Mouse (Mus musculus) liver, embryonic 14.5 days (tissue): ENCODE measurements at regions not wholly inside any gene's neighbourhood (a gene's known extent, or its start where the extent isn't known, plus 50 kb on each side); places are given as distances from the start of the nearest gene placed in this dataset.
A peak's percentile ranks its signal among the peaks of the same experiment; 100 is the strongest.
"Not testable (repeated sequence)": the region's sequence is repeated elsewhere in the genome, so short reads cannot be mapped to it uniquely, and the experiment has no call there.

Source experiments
- ATAC-seq: fragments of 200-750 bp; cut with Nextera tagmentation; 2 replicates; pipeline ENCODE4 v1.8.0; 2017; ENCODE audit warnings: moderate number of reproducible peaks, mild to moderate bottlenecking, moderate library complexity; ENCODE audit not compliant: insufficient read depth
- DNase-seq, 3 experiments: peaks; one replicate each; pipeline ENCODE4 v3.0.0-alpha.2; 2012 to 2013; ENCODE audit warnings: low read depth in 3 of 3, low spot score in 3 of 3
- H3K27ac ChIP-seq: fragments of 300-500 bp; sonication (generic); 2 replicates; pipeline ENCODE4 v1.5.1; 2014; ENCODE audit warnings: moderate library complexity, mild to moderate bottlenecking, control low read depth, inconsistent platforms
- H3K27me3 ChIP-seq: fragments of 300-500 bp; sonication (generic); 2 replicates; pipeline ENCODE4 v1.6.1; 2014; ENCODE audit warnings: mild to moderate bottlenecking, low read length, moderate library complexity; ENCODE audit not compliant: control insufficient read depth, insufficient read depth
- H3K36me3 ChIP-seq: fragments of 300-500 bp; sonication (generic); replicated peaks from 2 replicates; pipeline ENCODE4 v1.6.1; 2014; ENCODE audit warnings: low read depth; ENCODE audit not compliant: control insufficient read depth, insufficient read depth
- H3K4me1 ChIP-seq, 2 experiments: fragments of 200-500 bp in 1 of 2; fragments of 300-500 bp in 1 of 2; sonication (generic) in 1 of 2; replicated peaks; 2 replicates each; pipeline ENCODE4 v1.6.1; 2012 to 2014; ENCODE audit warnings: antibody characterized with exemption in 1 of 2, inconsistent platforms in 1 of 2, low read length in 1 of 2; ENCODE audit not compliant: control insufficient read depth in 2 of 2, insufficient read depth in 2 of 2
- H3K4me2 ChIP-seq: fragments of 300-500 bp; sonication (generic); 2 replicates; pipeline ENCODE4 v1.6.1; 2014; ENCODE audit warnings: low read depth, mild to moderate bottlenecking, control low read depth, moderate library complexity
- H3K4me3 ChIP-seq, 2 experiments: fragments of 200-500 bp in 1 of 2; fragments of 300-500 bp in 1 of 2; sonication (generic) in 1 of 2; 2 replicates each; pipeline ENCODE4 v1.5.1; 2012 to 2014; ENCODE audit warnings: low read depth in 2 of 2, low read length in 2 of 2, mild to moderate bottlenecking in 2 of 2, control low read depth in 1 of 2, inconsistent platforms in 1 of 2, moderate library complexity in 1 of 2; ENCODE audit not compliant: insufficient read depth in 1 of 2
- H3K9ac ChIP-seq: fragments of 300-500 bp; sonication (generic); replicated peaks from 2 replicates; pipeline ENCODE4 v1.6.1; 2014; ENCODE audit warnings: mild to moderate bottlenecking, control low read depth, moderate library complexity
- H3K9me3 ChIP-seq: fragments of 300-500 bp; sonication (generic); 2 replicates; pipeline ENCODE4 v1.6.1; 2016; ENCODE audit warnings: low read length, mixed read lengths; ENCODE audit not compliant: control insufficient read depth
- CTCF ChIP-seq: IDR thresholded peaks from 2 replicates; pipeline ENCODE4 v1.5.1; 2016; ENCODE audit warnings: antibody characterized with exemption, low read depth, control low read depth
- WGBS: fragments of 180-500 bp; shearing (Covaris S2); extraction: QIAGEN DNeasy Blood & Tissue Kit; methylation state at CpG from one replicate; pipeline ENCODE4 v1.1.7; 2014; ENCODE audit not compliant: insufficient replicate concordance; 5-methylcytosine and 5-hydroxymethylcytosine counted together

- H3K9ac ChIP-seq, DNase-seq, H3K4me1 ChIP-seq, H3K4me3 ChIP-seq, H3K9me3 ChIP-seq, H3K27ac ChIP-seq, H3K4me2 ChIP-seq, H3K36me3 ChIP-seq, ATAC-seq, H3K27me3 ChIP-seq: not testable (repeated sequence)
- WGBS: 42% methylated on average over 4 of the region's 4 CpGs
These were observed 73.9 kb upstream of the Gm15319 start for GRCm38 (mm10) chr8:20436956-20437355.

- not testable (repeated sequence) for H3K27ac ChIP-seq, H3K4me1 ChIP-seq, H3K9me3 ChIP-seq, H3K4me3 ChIP-seq, DNase-seq, ATAC-seq, H3K4me2 ChIP-seq, H3K27me3 ChIP-seq, H3K36me3 ChIP-seq, H3K9ac ChIP-seq
These were observed 70.2 kb upstream of the Gm15319 start for GRCm38 (mm10) chr8:20433236-20433635.

GRCm38 (mm10) chr8:20429469-20429868, 66.5 kb upstream of the Gm15319 start:
- ATAC-seq, H3K9ac ChIP-seq, H3K9me3 ChIP-seq, H3K4me3 ChIP-seq, H3K4me2 ChIP-seq, H3K4me1 ChIP-seq, H3K27me3 ChIP-seq, H3K36me3 ChIP-seq, H3K27ac ChIP-seq, DNase-seq: not testable (repeated sequence)
- 55% methylated on average over 3 of the region's 4 CpGs for WGBS

GRCm38 (mm10) chr8:20424903-20425222, 61.9 kb upstream of the Gm15319 start:
- not testable (repeated sequence) for H3K4me1 ChIP-seq, ATAC-seq, H3K9ac ChIP-seq, H3K27ac ChIP-seq, H3K9me3 ChIP-seq, H3K36me3 ChIP-seq, H3K27me3 ChIP-seq
- 17% methylated on average over 3 of the region's 3 CpGs for WGBS
- peak in 2 of 3 experiments; percentile 10 to 99 for DNase-seq
- Histone ChIP-seq H3K4me2 (peak overlapping the region; percentile 30; the same call in 1 of the 2 replicates), H3K4me3 (peak overlapping the region; percentile 61 to 65; a peak in 3 of 4 replicates)

- H3K4me1 ChIP-seq, H3K9me3 ChIP-seq, H3K36me3 ChIP-seq, H3K27me3 ChIP-seq, H3K27ac ChIP-seq: not testable (repeated sequence)
- peak overlapping the region; percentile 45 for H3K4me2 ChIP-seq
- H3K4me3 ChIP-seq: peak overlapping the region; percentile 61 to 65
- ATAC-seq (peak; percentile 100), DNase-seq (peak in 2 of 3 experiments; percentile 94 to 96)
- peak overlapping the region; percentile 69 for H3K9ac ChIP-seq
- peak; percentile 88 for TF ChIP-seq CTCF
- WGBS: 5% methylated on average over 63 of the region's 72 CpGs
These were observed 61.3 kb upstream of the Gm15319 start for GRCm38 (mm10) chr8:20424104-20424902.

- H3K4me1 ChIP-seq, DNase-seq, H3K27me3 ChIP-seq, H3K9me3 ChIP-seq, H3K9ac ChIP-seq, H3K4me3 ChIP-seq, ATAC-seq, H3K27ac ChIP-seq, H3K4me2 ChIP-seq, H3K36me3 ChIP-seq: not testable (repeated sequence)
These were observed 57.8 kb upstream of the Gm15319 start for GRCm38 (mm10) chr8:20420807-20421206.
